Mouse (Mus musculus) bone marrow, adult 2 months (tissue): ENCODE results near the gene Esd. TPM values are rescaled to one million over a fixed set of nuclear protein-coding genes. Genes with fewer than 3 reads are reported as not detected.

Experiments used
- H3K27ac ChIP-seq: fragments of 200-500 bp; 2 replicates; pipeline ENCODE4 v1.5.1; 2012; ENCODE audit warnings: low read depth, mild to moderate bottlenecking, control low read depth, inconsistent platforms, low read length; ENCODE audit not compliant: control insufficient read depth, poor library complexity, insufficient read depth
- H3K4me1 ChIP-seq: fragments of 200-500 bp; 2 replicates; pipeline ENCODE4 v1.6.1; 2011; ENCODE audit warnings: low read length; ENCODE audit not compliant: control insufficient read depth, insufficient read depth
- H3K4me3 ChIP-seq: fragments of 200-500 bp; replicated peaks from 2 replicates; pipeline ENCODE3; 2011; ENCODE audit warnings: mild to moderate bottlenecking, low read depth, low read length, control low read depth; ENCODE audit not compliant: control insufficient read depth
- CTCF ChIP-seq: fragments of 200-500 bp; IDR thresholded peaks from 2 replicates; pipeline ENCODE4 v1.5.1; 2011; ENCODE audit warnings: low read length, control low read depth; ENCODE audit not compliant: control insufficient read depth, insufficient read depth
- POLR2A ChIP-seq: fragments of 200-500 bp; IDR thresholded peaks from 2 replicates; pipeline ENCODE4 v1.6.1; 2011; ENCODE audit warnings: low read depth, mild to moderate bottlenecking, control low read depth, low read length, borderline replicate concordance; ENCODE audit not compliant: control insufficient read depth
- WGBS: fragments of 180-500 bp; shearing (Covaris S2); methylation state at CpG from one replicate; pipeline ENCODE4 v1.1.7; 2018; 5-methylcytosine and 5-hydroxymethylcytosine counted together
- polyA plus RNA-seq: library from polyadenylated mRNA; stranded (reverse); fragments of >200 nt; gene quantifications from 2 replicates; pipeline ENCODE4 v1.2.4, GENCODE M21; 2011; ENCODE audit warnings: low replicate concordance; ENCODE audit not compliant: missing spikeins, insufficient read depth, insufficient read length

Gene Esd
- polyA plus RNA-seq = 91.4 and 136 TPM in 2 replicates

DNA sequence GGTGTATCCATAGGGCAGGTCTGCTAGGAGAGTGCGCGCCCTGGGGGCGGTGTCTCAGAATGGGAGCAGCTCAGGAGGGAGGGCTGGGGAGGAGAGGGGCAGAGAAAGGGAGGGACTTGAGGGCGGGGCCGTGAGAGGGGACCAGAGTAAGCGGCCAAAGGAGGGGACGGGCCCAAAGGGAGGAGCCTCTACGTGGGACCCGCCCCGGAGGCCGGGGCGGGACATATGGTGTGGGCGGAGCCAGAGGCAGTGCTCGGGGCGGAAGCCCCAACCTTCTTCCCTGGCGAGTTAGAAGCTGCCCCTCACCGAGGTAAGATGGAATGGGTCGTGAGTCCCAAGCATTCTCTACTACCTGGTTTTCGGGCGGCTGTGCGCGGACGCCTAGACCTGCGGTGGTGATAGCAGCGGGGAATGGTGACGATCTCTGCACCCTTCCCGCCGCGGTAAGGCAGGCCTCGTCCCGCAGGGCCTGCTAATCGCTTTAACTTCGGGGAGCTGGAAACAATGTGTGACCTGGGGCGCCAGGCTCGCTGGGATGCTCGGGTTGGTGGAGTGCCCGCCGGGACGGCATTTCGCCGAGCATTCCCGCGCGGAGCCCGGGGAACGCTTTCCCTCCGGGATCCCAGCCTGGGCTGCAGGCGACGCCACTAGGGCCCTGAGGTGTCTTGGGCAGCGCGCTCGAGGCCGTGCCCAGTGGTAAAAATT is at the start of gene Esd:
Gene Esd, plus strand, starts transcription at position 219 of the 705 bp plus-strand sequence.
- TF ChIP-seq POLR2A = peak; percentile 71
- TF ChIP-seq CTCF = no peak
- under 1% methylated on average over 53 of the region's 53 CpGs for WGBS
- peak within 1 kb of the TSS; percentile 42; the same call in 1 of the 2 replicates for H3K27ac ChIP-seq

DNA sequence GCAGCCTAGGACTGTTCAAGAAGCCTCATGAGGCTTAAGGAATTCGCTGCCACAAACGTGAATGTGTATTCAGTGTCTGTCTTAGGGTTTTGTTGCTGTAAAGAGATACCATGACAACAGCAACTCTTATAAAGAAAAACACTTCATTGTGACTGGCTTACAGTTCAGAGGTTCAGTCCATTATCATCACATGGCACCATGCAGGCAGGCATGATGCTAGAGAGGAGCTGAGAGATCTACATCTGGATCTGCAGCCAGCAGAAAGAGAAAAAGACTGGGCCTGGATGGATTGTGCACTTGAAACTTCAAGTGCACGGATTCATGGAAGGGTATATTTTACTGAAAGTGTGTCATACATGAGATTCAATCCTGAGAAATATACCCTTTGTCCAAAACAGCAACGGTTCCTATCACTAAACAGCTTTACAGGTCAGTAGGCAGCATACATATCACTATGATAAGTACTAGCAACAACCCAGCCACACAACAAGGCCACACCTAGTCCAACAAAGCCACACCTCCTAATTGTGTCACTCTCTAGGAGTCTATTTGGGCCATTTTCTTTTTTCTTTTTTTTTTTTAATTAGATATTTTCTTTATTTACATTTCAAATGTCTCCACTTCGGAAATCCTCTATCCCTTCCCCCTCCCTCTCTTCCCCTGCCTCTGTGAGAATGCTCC is 47.7 kb upstream of the Esd start:
- Histone ChIP-seq H3K27ac (no peak overlapping the region), H3K4me1 (no peaks in the 10 kb centered on the region), H3K4me3 (no peak overlapping the region)
- no peak for TF ChIP-seq POLR2A
- no peak for TF ChIP-seq CTCF
- 83% methylated on average over 5 of the region's 5 CpGs for WGBS

More for the DNA sequence above, at the start of gene Esd:
- H3K4me3 ChIP-seq = peak within 1 kb of the TSS; percentile 92
- no peaks in the 10 kb centered on the region for H3K4me1 ChIP-seq

DNA sequence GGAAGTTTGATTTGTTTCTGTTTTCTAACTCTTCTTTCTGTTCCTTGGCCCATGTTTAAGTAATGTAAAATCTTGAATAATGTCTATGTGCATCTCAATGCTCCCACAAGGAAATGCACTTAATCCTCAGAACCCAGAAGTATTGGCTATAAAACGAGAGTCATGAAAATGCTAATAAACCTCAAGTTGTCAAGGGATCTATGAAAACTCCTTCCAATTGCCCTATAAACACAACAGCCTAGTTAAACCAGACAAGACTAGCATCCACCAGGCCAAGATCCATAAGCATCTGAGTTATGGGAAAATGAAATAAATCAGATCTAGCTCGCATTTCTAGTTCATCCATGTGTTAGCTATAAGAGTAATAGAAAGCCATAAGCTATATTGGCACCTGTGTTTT is 40.1 kb upstream of the Esd start:
- H3K4me3 ChIP-seq = no peak overlapping the region
- no peaks in the 10 kb centered on the region for H3K4me1 ChIP-seq
- TF ChIP-seq POLR2A = no peak
- no peak for TF ChIP-seq CTCF
- WGBS = 89% methylated on average over 2 of the region's 2 CpGs
- H3K27ac ChIP-seq = no peak overlapping the region

DNA sequence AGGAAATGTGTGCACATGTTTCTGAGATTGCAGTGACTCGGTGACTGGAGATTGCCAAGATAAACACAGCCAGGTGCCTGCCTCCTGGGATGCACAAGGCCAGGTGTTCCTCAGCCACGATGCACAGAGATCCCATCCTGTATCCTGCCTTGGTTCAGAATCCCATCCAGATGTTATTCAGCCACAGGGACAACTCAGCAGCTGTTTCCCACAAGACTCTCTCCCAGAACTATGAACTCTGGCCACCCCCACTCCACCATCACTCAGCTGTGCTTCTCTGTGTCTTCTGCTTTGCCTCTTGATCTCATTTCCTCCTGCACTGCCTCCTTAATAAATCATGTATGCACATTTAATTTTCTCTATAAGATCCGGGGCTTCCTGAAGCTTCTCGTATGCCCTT is 35.3 kb upstream of the Esd start:
- 63% methylated on average over 4 of the region's 4 CpGs for WGBS
- TF ChIP-seq CTCF = no peak
- TF ChIP-seq POLR2A = no peak
- H3K27ac ChIP-seq = no peak overlapping the region
- no peaks in the 10 kb centered on the region; the same call in 1 of the 2 replicates for H3K4me1 ChIP-seq
- no peak overlapping the region for H3K4me3 ChIP-seq

DNA sequence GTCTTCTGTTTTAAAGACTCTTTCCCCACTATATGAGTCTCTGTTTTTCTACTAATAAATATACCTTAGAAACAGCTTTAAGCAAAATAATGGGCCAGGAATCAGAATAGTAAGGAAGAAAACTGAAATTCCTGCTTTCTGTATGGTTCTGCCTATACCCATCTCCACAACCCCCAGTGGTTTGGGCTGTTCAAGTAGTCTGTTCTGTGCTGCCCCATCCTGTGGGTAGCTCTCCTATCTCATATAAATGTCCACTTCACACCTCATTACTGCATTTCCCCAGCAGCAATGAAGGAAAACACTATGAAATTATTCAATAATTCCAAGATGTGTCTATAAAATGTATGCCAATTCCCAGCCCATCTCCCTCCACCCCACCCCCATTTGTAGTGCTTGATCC is 34.7 kb upstream of the Esd start:
- no peak overlapping the region for H3K4me3 ChIP-seq
- H3K4me1 ChIP-seq = no peaks in the 10 kb centered on the region; the same call in 1 of the 2 replicates
- TF ChIP-seq CTCF (no peak), POLR2A (no peak)
- H3K27ac ChIP-seq = no peak overlapping the region

DNA sequence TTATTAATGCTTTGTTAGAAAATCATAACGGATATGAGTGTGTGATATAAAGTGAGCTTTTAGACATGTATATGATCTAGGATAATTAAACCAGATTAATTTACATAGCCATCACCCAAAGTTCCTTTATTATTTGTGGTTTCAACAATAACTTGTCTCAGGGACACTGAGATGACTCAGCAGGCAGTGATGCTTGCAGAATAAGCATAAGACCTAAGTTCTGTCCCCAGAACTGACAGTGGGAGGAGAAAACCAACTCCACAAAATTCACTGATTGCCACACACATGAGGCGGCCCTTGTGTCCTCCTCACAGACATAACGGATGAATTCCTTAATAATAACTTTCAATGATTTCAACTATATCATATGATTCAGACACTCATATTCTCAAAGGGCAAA is 32.9 kb upstream of the Esd start:
- Histone ChIP-seq H3K4me3 (no peak overlapping the region), H3K27ac (no peak overlapping the region), H3K4me1 (no peaks in the 10 kb centered on the region; the same call in 1 of the 2 replicates)
- WGBS = 43% methylated on average over 3 of the region's 3 CpGs
- TF ChIP-seq CTCF (no peak), POLR2A (no peak)

DNA sequence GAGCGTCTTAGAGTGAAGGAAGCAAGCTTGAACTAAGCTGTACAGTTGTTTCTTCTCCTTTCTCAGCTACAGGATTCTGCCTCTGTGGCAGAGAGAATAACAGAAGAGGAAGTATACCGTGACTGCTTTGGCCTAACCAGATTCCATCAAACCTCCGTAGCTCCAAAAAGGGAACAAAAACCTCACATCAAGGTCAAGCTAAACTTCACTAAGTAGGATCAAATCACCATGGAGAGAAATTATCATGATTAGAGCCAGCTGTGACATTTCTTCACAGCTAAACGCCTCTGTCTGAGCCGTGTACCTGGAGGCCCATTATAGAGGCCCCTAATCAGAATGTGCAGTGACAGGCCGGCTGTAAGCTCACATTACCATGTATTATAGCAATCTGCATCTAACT is 28.2 kb upstream of the Esd start:
- H3K4me3 ChIP-seq = no peak overlapping the region
- H3K4me1 ChIP-seq = no peaks in the 10 kb centered on the region; the same call in 1 of the 2 replicates
- no peak overlapping the region for H3K27ac ChIP-seq
- 13% methylated on average over 6 of the region's 6 CpGs for WGBS
- no peak for TF ChIP-seq CTCF
- no peak for TF ChIP-seq POLR2A

DNA sequence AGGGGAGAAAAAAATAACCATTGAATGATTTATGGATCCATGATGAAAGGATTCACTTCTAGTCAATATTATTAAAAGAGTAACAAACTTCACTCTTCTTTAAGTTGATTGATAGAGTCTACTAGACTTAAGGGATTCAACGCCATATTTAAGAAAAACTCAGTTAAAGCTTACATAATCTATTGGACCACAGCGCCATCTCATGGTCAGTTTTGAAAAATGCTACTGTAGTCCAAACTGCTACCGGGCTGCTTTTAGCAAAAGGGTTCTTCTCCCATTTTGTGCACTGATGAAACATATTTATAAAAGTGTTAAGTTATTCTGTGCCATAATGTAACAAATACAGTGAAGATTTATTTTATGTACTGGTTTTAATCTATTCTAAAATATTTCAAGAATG is 23.0 kb upstream of the Esd start:
- no peaks in the 10 kb centered on the region; the same call in 1 of the 2 replicates for H3K4me1 ChIP-seq
- TF ChIP-seq POLR2A (no peak), CTCF (no peak)
- H3K4me3 ChIP-seq = no peak overlapping the region
- WGBS = 4% methylated on average over 3 of the region's 3 CpGs
- H3K27ac ChIP-seq = no peak overlapping the region

DNA sequence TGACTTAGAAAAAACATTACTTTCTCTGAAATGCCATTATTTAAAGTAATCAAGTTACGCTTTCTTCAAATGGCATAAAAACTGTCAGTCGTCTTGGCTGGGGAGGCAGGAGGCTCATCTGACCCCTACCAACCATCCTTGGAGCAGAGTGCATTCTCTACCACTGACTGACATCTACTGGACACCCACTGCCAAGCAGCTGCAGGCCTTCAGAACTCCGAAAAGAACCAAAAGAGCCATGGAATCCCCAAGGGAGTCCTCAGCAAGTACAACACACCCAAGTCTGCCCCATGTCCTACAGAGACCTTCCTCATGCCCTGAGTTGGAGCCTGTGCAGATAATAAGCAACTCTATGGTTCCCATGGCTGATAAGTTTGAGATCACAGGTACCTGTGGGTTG is 8.6 kb upstream of the Esd start:
- WGBS = 69% methylated on average over 3 of the region's 3 CpGs
- TF ChIP-seq CTCF (no peak), POLR2A (no peak)
- no peaks in the 10 kb centered on the region for H3K4me1 ChIP-seq
- H3K27ac ChIP-seq = no peak overlapping the region
- no peak overlapping the region for H3K4me3 ChIP-seq
